Comparison of ENCODE assay signal across 10 mouse cellular contexts in the genomic region with DNA sequence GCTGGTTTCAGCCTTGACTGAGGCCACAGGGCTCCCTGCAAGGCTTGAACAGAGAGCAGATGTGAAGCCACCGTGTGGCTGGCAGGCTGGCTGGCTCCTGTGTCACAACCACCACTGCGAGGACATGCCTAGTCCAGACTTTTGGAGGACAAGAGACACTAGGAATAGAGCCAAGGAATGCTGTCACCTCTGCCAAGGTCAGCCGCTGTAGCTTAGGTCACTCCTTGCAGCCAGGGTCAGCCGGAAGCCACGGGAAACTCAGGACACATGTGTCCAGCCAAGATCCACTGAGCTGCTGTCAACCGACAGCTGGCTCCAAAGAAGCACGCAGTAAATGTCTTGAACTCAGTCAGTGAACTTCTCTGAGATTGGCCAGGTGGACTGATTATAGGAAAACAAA.
DNase-seq lines count a peak whose midpoint lies in the region; ATAC-seq lines count a peak whose summit lies in the region.
"Had no signal": no experiment of that assay in that cellular context is flagged by ENCODE, and none has a peak within 500 bp of the region (broad histone marks: within the 10 kb centered on the region; RNA-seq: fewer than 3 reads in every experiment).

No protein-coding gene starts in this region.

- no peak for ATAC-seq in heart, embryonic 11.5 days (replicated peaks; ENCODE audit: insufficient number of reproducible peaks, low FRiP score, low TSS enrichment)
- ATAC-seq in kidney, embryonic 16.5 days (ENCODE audit: low FRiP score, low TSS enrichment), result no peak
- ATAC-seq in hindbrain, embryonic 14.5 days (ENCODE audit: low FRiP score), result no peak
- ATAC-seq in hindbrain, embryonic 12.5 days (ENCODE audit: low FRiP score), result no peak

- DNase-seq in heart, adult 11 months, result peak; percentile 98
- peak; percentile 83 to 87 for DNase-seq in heart, adult 9 months (ENCODE audit: low spot score in 2 of 2)
- DNase-seq in lung, postnatal 4 days, result peak; percentile 45 to 83
- DNase-seq in right cerebral cortex, postnatal 14 days, result no peak
- DNase-seq in hindbrain, embryonic 14.5 days (ENCODE audit: low spot score), result no peak

- peaks cover 4% of the 10 kb centered on the region; the same call in 1 of the 2 replicates for H3K4me1 ChIP-seq in heart, embryonic 11.5 days (ENCODE audit: control insufficient read depth, insufficient read depth, low read length)
- H3K4me1 ChIP-seq in kidney, embryonic 16.5 days (ENCODE audit: insufficient read depth, low read length), result peaks cover 9% of the 10 kb centered on the region
- H3K4me1 ChIP-seq in hindbrain, embryonic 14.5 days (replicated peaks; ENCODE audit: control insufficient read depth, insufficient read depth, low read length), result no peaks in the 10 kb centered on the region
- peaks cover 18% of the 10 kb centered on the region for H3K4me1 ChIP-seq in hindbrain, embryonic 12.5 days

- H3K4me3 ChIP-seq in heart, embryonic 11.5 days (ENCODE audit: low read depth, low read length), result no peak overlapping the region
- H3K4me3 ChIP-seq in kidney, embryonic 16.5 days (ENCODE audit: low read length), result no peak overlapping the region
- no peak overlapping the region for H3K4me3 ChIP-seq in hindbrain, embryonic 14.5 days (replicated peaks; ENCODE audit: low read length)
- H3K4me3 ChIP-seq in hindbrain, embryonic 12.5 days, result no peak overlapping the region
- H3K4me3 ChIP-seq: limb, embryonic 13.5 days; midbrain, embryonic 10.5 days had no signal

- H3K27ac ChIP-seq in heart, embryonic 11.5 days (ENCODE audit: low read depth, low read length), result no peak overlapping the region
- H3K27ac ChIP-seq in kidney, embryonic 16.5 days (ENCODE audit: low read length), result peak overlapping the region; percentile 41
- H3K27ac ChIP-seq in hindbrain, embryonic 14.5 days, result no peak overlapping the region
- H3K27ac ChIP-seq in hindbrain, embryonic 12.5 days, result no peak overlapping the region
- H3K27ac ChIP-seq: limb, embryonic 13.5 days; midbrain, embryonic 10.5 days had no signal

- H3K9ac ChIP-seq in heart, embryonic 11.5 days (ENCODE audit: low read depth, low read length), result no peak overlapping the region
- no peak overlapping the region for H3K9ac ChIP-seq in kidney, embryonic 16.5 days (replicated peaks; ENCODE audit: low read length)
- H3K9ac ChIP-seq in hindbrain, embryonic 14.5 days, result no peak overlapping the region
- H3K9ac ChIP-seq in hindbrain, embryonic 12.5 days, result no peak overlapping the region
- H3K9ac ChIP-seq: limb, embryonic 13.5 days had no signal

- H3K27me3 ChIP-seq in heart, embryonic 11.5 days (ENCODE audit: control insufficient read depth, insufficient read depth, low read length), result peaks cover 6% of the 10 kb centered on the region; the same call in 1 of the 2 replicates
- H3K27me3 ChIP-seq in kidney, embryonic 16.5 days (ENCODE audit: insufficient read depth, low read length), result peaks cover 5% of the 10 kb centered on the region; the same call in 1 of the 2 replicates
- 0 out of 2 replicates have a peak, but pooled peaks cover 10% of the 10 kb centered on the region for H3K27me3 ChIP-seq in hindbrain, embryonic 14.5 days (ENCODE audit: control insufficient read depth, insufficient read depth, low read length)
- H3K27me3 ChIP-seq in hindbrain, embryonic 12.5 days, result peaks cover 10% of the 10 kb centered on the region

- 55% methylated on average over 7 of the region's 7 CpGs for WGBS in heart, embryonic 11.5 days (ENCODE audit: insufficient replicate concordance)
- WGBS in kidney, embryonic 16.5 days, result 36% methylated on average over 7 of the region's 7 CpGs
- 74% methylated on average over 7 of the region's 7 CpGs for WGBS in hindbrain, embryonic 14.5 days
- 73% methylated on average over 7 of the region's 7 CpGs for WGBS in hindbrain, embryonic 12.5 days

- H3K9me3 ChIP-seq in heart, embryonic 11.5 days (replicated peaks; ENCODE audit: control insufficient read depth, low read length), result no peaks in the 10 kb centered on the region
- H3K9me3 ChIP-seq in kidney, embryonic 16.5 days (ENCODE audit: low read length), result no peaks in the 10 kb centered on the region
- H3K9me3 ChIP-seq in hindbrain, embryonic 14.5 days (ENCODE audit: control insufficient read depth, low read length), result no peaks in the 10 kb centered on the region
- no peaks in the 10 kb centered on the region for H3K9me3 ChIP-seq in hindbrain, embryonic 12.5 days (replicated peaks)
- H3K9me3 ChIP-seq: limb, embryonic 13.5 days; midbrain, embryonic 10.5 days had no signal

- no peaks in the 10 kb centered on the region for H3K36me3 ChIP-seq in heart, embryonic 11.5 days (ENCODE audit: control insufficient read depth, insufficient read depth, low read length)
- no peaks in the 10 kb centered on the region for H3K36me3 ChIP-seq in kidney, embryonic 16.5 days (ENCODE audit: insufficient read depth, low read length)
- H3K36me3 ChIP-seq in hindbrain, embryonic 14.5 days (replicated peaks; ENCODE audit: control insufficient read depth, insufficient read depth), result no peaks in the 10 kb centered on the region
- no peaks in the 10 kb centered on the region for H3K36me3 ChIP-seq in hindbrain, embryonic 12.5 days
- H3K36me3 ChIP-seq: limb, embryonic 13.5 days; midbrain, embryonic 10.5 days had no signal

- H3K4me2 ChIP-seq in heart, embryonic 11.5 days, result no peak overlapping the region
- H3K4me2 ChIP-seq in kidney, embryonic 16.5 days (replicated peaks; ENCODE audit: low read depth, low read length), result no peak overlapping the region
- no peak overlapping the region for H3K4me2 ChIP-seq in hindbrain, embryonic 14.5 days (replicated peaks)
- H3K4me2 ChIP-seq in hindbrain, embryonic 12.5 days (replicated peaks), result no peak overlapping the region
- H3K4me2 ChIP-seq: limb, embryonic 13.5 days had no signal

Comparison
In these comparisons a context has a peak if more than half of its experiments do, and no peak if none do; other contexts are left out.
1. DNase-seq: peak in heart, adult 11 months (single experiment), heart, adult 9 months (2 of 2) and lung, postnatal 4 days (2 of 2); none in right cerebral cortex, postnatal 14 days (single experiment) and hindbrain, embryonic 14.5 days (single experiment).